Mouse (Mus musculus) limb, embryonic 10.5 days (tissue): ENCODE data around the gene Depdc5. TPM values are rescaled to one million over a fixed set of nuclear protein-coding genes. Genes with fewer than 3 reads are reported as not detected.

Experiments used
- DNase-seq: peaks from one replicate; pipeline ENCODE4 v3.0.0-alpha.2; 2017; ENCODE audit warnings: low spot score
- H3K27ac ChIP-seq: fragments of 300-500 bp; sonication (generic); 2 replicates; pipeline ENCODE4 v1.5.1; 2016; ENCODE audit warnings: mild to moderate bottlenecking
- H3K27me3 ChIP-seq: fragments of 300-500 bp; sonication (generic); 2 replicates; pipeline ENCODE4 v1.6.1; 2016; ENCODE audit warnings: low read depth, mild to moderate bottlenecking; ENCODE audit not compliant: poor library complexity, severe bottlenecking
- H3K36me3 ChIP-seq: fragments of 300-500 bp; sonication (generic); 2 replicates; pipeline ENCODE4 v1.6.1; 2016; ENCODE audit warnings: mild to moderate bottlenecking, moderate library complexity
- H3K4me1 ChIP-seq: fragments of 300-500 bp; sonication (generic); 2 replicates; pipeline ENCODE4 v1.6.1; 2016
- H3K4me3 ChIP-seq: fragments of 300-500 bp; sonication (generic); 2 replicates; pipeline ENCODE4 v1.5.1; 2016; ENCODE audit warnings: mild to moderate bottlenecking, moderate library complexity
- H3K9me3 ChIP-seq: fragments of 300-500 bp; sonication (generic); replicated peaks from 2 replicates; pipeline ENCODE4 v1.6.1; 2016; ENCODE audit warnings: mild to moderate bottlenecking
- WGBS: fragments of 180-500 bp; shearing (Covaris S2); methylation state at CpG from one replicate; pipeline ENCODE4 v1.1.7; 2016; 5-methylcytosine and 5-hydroxymethylcytosine counted together
- polyA plus RNA-seq: library from polyadenylated mRNA; unstranded; fragments of >200 nt; fragmentation: Nextera tagmentation; extraction: Ambion mirVana; gene quantifications from 2 replicates; pipeline ENCODE4 v1.2.1, GENCODE M21; 2016

Depdc5 gene
- polyA plus RNA-seq, 1 experiment from 2014 or later, result 37.9 TPM

GRCm38 (mm10) chr5:33009818-33010812 is 146.6 kb downstream of the Depdc5 start:
- Histone ChIP-seq H3K36me3 (no peaks in the 10 kb centered on the region), H3K4me1 (peaks cover 20% of the 10 kb centered on the region), H3K9me3 (no peaks in the 10 kb centered on the region), H3K27ac (no peak overlapping the region), H3K4me3 (no peak overlapping the region), H3K27me3 (no peaks in the 10 kb centered on the region)
- 71% methylated on average over 14 of the region's 14 CpGs for WGBS
- DNase-seq, result no peak

GRCm38 (mm10) chr5:33011132-33012106 is 147.9 kb downstream of the Depdc5 start:
- 56% methylated on average over 15 of the region's 15 CpGs for WGBS
- H3K27ac ChIP-seq, result no peak overlapping the region

GRCm38 (mm10) chr5:33014096-33014495 is 150.6 kb downstream of the Depdc5 start:
- H3K27ac ChIP-seq, result no peak overlapping the region
- DNase-seq, result no peak
- no peak overlapping the region for H3K4me3 ChIP-seq
- no peaks in the 10 kb centered on the region for H3K27me3 ChIP-seq
- WGBS, result 74% methylated on average over 1 of the region's 1 CpGs
- H3K36me3 ChIP-seq, result no peaks in the 10 kb centered on the region
- H3K9me3 ChIP-seq, result no peaks in the 10 kb centered on the region
- H3K4me1 ChIP-seq, result peaks cover 17% of the 10 kb centered on the region

More at GRCm38 (mm10) chr5:33011132-33012106, 147.9 kb downstream of the Depdc5 start:
- H3K4me1 ChIP-seq, result peaks cover 14% of the 10 kb centered on the region
- H3K4me3 ChIP-seq, result no peak overlapping the region
- H3K27me3 ChIP-seq, result no peaks in the 10 kb centered on the region
- H3K36me3 ChIP-seq, result no peaks in the 10 kb centered on the region
- no peak for DNase-seq
- H3K9me3 ChIP-seq, result no peaks in the 10 kb centered on the region

GRCm38 (mm10) chr5:33015579-33015978 is 152.1 kb downstream of the Depdc5 start:
- Histone ChIP-seq H3K36me3 (0 out of 2 replicates have a peak, but pooled peaks cover 2% of the 10 kb centered on the region), H3K27ac (no peak overlapping the region), H3K4me1 (peaks cover 27% of the 10 kb centered on the region), H3K4me3 (no peak overlapping the region), H3K27me3 (no peaks in the 10 kb centered on the region), H3K9me3 (no peaks in the 10 kb centered on the region)
- no peak for DNase-seq
- 83% methylated on average over 5 of the region's 5 CpGs for WGBS

GRCm38 (mm10) chr5:33018189-33018560 is 154.7 kb downstream of the Depdc5 start:
- WGBS, result 5% methylated on average over 15 of the region's 15 CpGs
- DNase-seq, result no peak
- Histone ChIP-seq H3K27ac (peak overlapping the region; percentile 99), H3K4me3 (peak overlapping the region; percentile 86), H3K36me3 (peaks cover 23% of the 10 kb centered on the region), H3K9me3 (no peaks in the 10 kb centered on the region), H3K4me1 (peaks cover 21% of the 10 kb centered on the region), H3K27me3 (no peaks in the 10 kb centered on the region)

GRCm38 (mm10) chr5:33018561-33019425 is 155.3 kb downstream of the Depdc5 start, which contains the start of gene Ywhah:
Ywhah (plus strand) TSS chr5:33018816.
- Histone ChIP-seq H3K36me3 (peaks cover 29% of the 10 kb centered on the region), H3K27me3 (no peaks in the 10 kb centered on the region), H3K9me3 (no peaks in the 10 kb centered on the region), H3K4me1 (peaks cover 21% of the 10 kb centered on the region), H3K4me3 (peak within 1 kb of the TSS; percentile 86), H3K27ac (peak within 1 kb of the TSS; percentile 99)
- peak; percentile 96 for DNase-seq
- whole genome bisulfite sequencing, result under 1% methylated on average over 119 of the region's 121 CpGs

GRCm38 (mm10) chr5:33019426-33019821 is 155.9 kb downstream of the Depdc5 start:
- Histone ChIP-seq H3K9me3 (no peaks in the 10 kb centered on the region), H3K27ac (peak overlapping the region; percentile 99), H3K27me3 (no peaks in the 10 kb centered on the region), H3K4me1 (peaks cover 21% of the 10 kb centered on the region), H3K36me3 (peaks cover 35% of the 10 kb centered on the region), H3K4me3 (peak overlapping the region; percentile 86)
- WGBS, result under 1% methylated on average over 12 of the region's 12 CpGs
- DNase-seq, result no peak

- no peak for DNase-seq
- Histone ChIP-seq H3K4me1 (peaks cover 21% of the 10 kb centered on the region), H3K27ac (no peak overlapping the region), H3K9me3 (no peaks in the 10 kb centered on the region), H3K4me3 (no peak overlapping the region), H3K36me3 (peaks cover 56% of the 10 kb centered on the region), H3K27me3 (no peaks in the 10 kb centered on the region)
- 93% methylated on average over 2 of the region's 2 CpGs for WGBS
These were observed 158.1 kb downstream of the Depdc5 start for GRCm38 (mm10) chr5:33021622-33022021.

GRCm38 (mm10) chr5:33023337-33023736 is 159.8 kb downstream of the Depdc5 start:
- Histone ChIP-seq H3K36me3 (peaks cover 66% of the 10 kb centered on the region), H3K9me3 (no peaks in the 10 kb centered on the region), H3K4me3 (no peak overlapping the region), H3K4me1 (peaks cover 12% of the 10 kb centered on the region), H3K27me3 (no peaks in the 10 kb centered on the region), H3K27ac (no peak overlapping the region)
- DNase-seq, result no peak
- 96% methylated on average over 4 of the region's 4 CpGs for WGBS

- H3K9me3 ChIP-seq, result no peaks in the 10 kb centered on the region
- 85% methylated on average over 5 of the region's 5 CpGs for WGBS
- peaks cover 76% of the 10 kb centered on the region for H3K36me3 ChIP-seq
- no peak overlapping the region for H3K27ac ChIP-seq
- H3K4me1 ChIP-seq, result peaks cover 12% of the 10 kb centered on the region
- DNase-seq, result no peak
- no peak overlapping the region for H3K4me3 ChIP-seq
- no peaks in the 10 kb centered on the region for H3K27me3 ChIP-seq
These were observed 161.0 kb downstream of the Depdc5 start for GRCm38 (mm10) chr5:33024474-33024873.

- no peak overlapping the region for H3K27ac ChIP-seq
- no peaks in the 10 kb centered on the region for H3K9me3 ChIP-seq
- 0 out of 2 replicates have a peak, but pooled peaks cover under 1% of the 10 kb centered on the region for H3K4me1 ChIP-seq
- no peak overlapping the region for H3K4me3 ChIP-seq
- H3K36me3 ChIP-seq, result peaks cover 49% of the 10 kb centered on the region
- no peak for DNase-seq
- WGBS, result 82% methylated on average over 2 of the region's 2 CpGs
- no peaks in the 10 kb centered on the region for H3K27me3 ChIP-seq
These were observed 165.2 kb downstream of the Depdc5 start for GRCm38 (mm10) chr5:33028656-33029055.
